Mouse (Mus musculus): Measurements from ENCODE around the gene Rec114. TPM values are rescaled to one million over a fixed set of nuclear protein-coding genes. Genes with fewer than 3 reads are reported as not detected.

Gene Rec114
- total and polyA plus RNA-seq, 2 experiments, result 1.7 TPM

DNA sequence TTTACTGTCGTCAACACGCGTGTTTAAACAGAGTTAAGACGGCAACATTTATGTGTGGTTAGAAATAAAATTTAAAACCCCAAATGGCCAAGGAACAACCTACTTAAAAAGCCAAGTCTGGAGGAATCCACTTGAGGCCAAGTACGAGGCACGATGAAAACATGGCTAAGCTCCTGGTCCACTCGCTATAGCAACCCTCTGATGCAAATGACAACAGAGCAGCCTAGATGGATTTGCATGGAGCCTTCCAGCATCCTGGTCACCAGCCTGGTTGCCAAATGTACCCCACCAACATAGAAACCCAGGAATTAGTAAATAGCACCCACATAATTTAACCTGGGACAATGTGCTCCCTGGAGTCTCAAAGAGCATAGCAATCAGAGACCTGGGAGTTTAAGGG lies 40.0 kb downstream of the Rec114 start:
- Histone ChIP-seq H3K9ac (ENCODE audit: low read depth, low read length) (no peak overlapping the region), H3K4me1 (ENCODE audit: control insufficient read depth, insufficient read depth, low read length) (no peaks in the 10 kb centered on the region), H3K27me3 (ENCODE audit: control insufficient read depth, insufficient read depth, low read length) (no peaks in the 10 kb centered on the region), H3K36me3 (ENCODE audit: control insufficient read depth, insufficient read depth, low read length) (no peaks in the 10 kb centered on the region), H3K79me2 (ENCODE audit: control insufficient read depth, insufficient read depth, low read length) (no peaks in the 10 kb centered on the region), H3K4me3 (ENCODE audit: insufficient read depth, low read depth, low read length) (no peak overlapping the region), H3K27ac (replicated peaks; ENCODE audit: insufficient read depth, low read depth, low read length) (no peak overlapping the region)
- no peak for TF ChIP-seq CTCF (IDR thresholded peaks at IDR 0.05; ENCODE audit: low read depth, low read length)
- no peak for TF ChIP-seq POLR2A (IDR thresholded peaks at IDR 0.05; ENCODE audit: extremely low read depth, insufficient read depth, low read length)
- 88% methylated on average over 7 of the region's 7 CpGs for WGBS
- DNase-seq (ENCODE audit: extremely low read depth, low read depth, low spot score), result no peak

DNA sequence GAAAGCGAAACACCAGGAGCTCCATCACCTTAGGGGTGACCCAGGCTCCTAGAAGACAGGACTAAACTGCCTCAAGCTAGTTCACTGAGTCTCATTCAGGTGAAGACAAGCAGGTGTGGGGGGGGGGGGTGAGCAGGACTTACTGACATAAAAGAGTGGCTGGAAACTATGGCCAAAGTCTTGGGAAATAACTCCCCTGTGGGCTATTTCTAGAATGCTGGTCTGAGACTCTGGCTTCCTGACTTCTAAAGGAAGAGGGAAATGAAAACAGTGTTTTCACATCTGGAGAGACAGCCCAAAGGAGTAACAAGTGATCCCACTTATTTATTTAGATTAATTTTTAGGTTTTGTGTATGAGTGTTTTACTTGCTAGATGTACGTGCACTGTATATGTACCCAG lies 42.0 kb downstream of the Rec114 start:
- 90% methylated on average over 2 of the region's 2 CpGs for WGBS
- H3K9ac ChIP-seq (ENCODE audit: low read depth, low read length), result no peak overlapping the region
- no peaks in the 10 kb centered on the region for H3K4me1 ChIP-seq (ENCODE audit: control insufficient read depth, insufficient read depth, low read length)
- H3K27me3 ChIP-seq (ENCODE audit: control insufficient read depth, insufficient read depth, low read length), result no peaks in the 10 kb centered on the region
- no peak overlapping the region for H3K4me3 ChIP-seq (ENCODE audit: insufficient read depth, low read depth, low read length)
- no peak for DNase-seq (ENCODE audit: extremely low read depth, low read depth, low spot score)
- H3K27ac ChIP-seq (replicated peaks; ENCODE audit: insufficient read depth, low read depth, low read length), result no peak overlapping the region
- TF ChIP-seq CTCF (IDR thresholded peaks at IDR 0.05; ENCODE audit: low read depth, low read length) (no peak), POLR2A (IDR thresholded peaks at IDR 0.05; ENCODE audit: extremely low read depth, insufficient read depth, low read length) (no peak)
- H3K36me3 ChIP-seq (ENCODE audit: control insufficient read depth, insufficient read depth, low read length), result no peaks in the 10 kb centered on the region
- no peaks in the 10 kb centered on the region for H3K79me2 ChIP-seq (ENCODE audit: control insufficient read depth, insufficient read depth, low read length)

DNA sequence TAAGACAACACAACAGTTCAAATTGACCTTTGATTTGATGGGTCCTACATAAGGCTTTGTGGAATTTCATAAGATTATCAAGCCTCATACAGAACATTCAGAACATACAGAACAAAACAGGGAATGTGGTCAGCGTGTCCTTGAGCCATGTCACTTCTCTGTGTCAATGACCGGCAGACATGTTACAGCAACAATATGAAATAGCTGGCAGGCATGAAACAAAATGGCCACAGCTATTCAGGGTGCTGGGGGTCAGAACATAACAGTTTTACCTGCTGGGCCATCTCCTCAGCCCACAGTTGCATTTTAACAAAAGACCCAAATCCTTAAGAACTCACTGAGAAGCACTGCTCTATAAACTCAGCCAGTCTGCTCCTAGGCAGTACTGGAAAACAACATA lies 45.3 kb downstream of the Rec114 start:
- no peak for DNase-seq (ENCODE audit: extremely low read depth, low read depth, low spot score)
- no peak overlapping the region for H3K9ac ChIP-seq (ENCODE audit: low read depth, low read length)
- H3K27me3 ChIP-seq (ENCODE audit: control insufficient read depth, insufficient read depth, low read length), result no peaks in the 10 kb centered on the region
- H3K4me1 ChIP-seq (ENCODE audit: control insufficient read depth, insufficient read depth, low read length), result no peaks in the 10 kb centered on the region
- H3K4me3 ChIP-seq (ENCODE audit: insufficient read depth, low read depth, low read length), result no peak overlapping the region
- H3K27ac ChIP-seq (replicated peaks; ENCODE audit: insufficient read depth, low read depth, low read length), result no peak overlapping the region
- TF ChIP-seq CTCF (IDR thresholded peaks at IDR 0.05; ENCODE audit: low read depth, low read length) (no peak), POLR2A (IDR thresholded peaks at IDR 0.05; ENCODE audit: extremely low read depth, insufficient read depth, low read length) (no peak)
- 91% methylated on average over 2 of the region's 2 CpGs for WGBS
- H3K79me2 ChIP-seq (ENCODE audit: control insufficient read depth, insufficient read depth, low read length), result no peaks in the 10 kb centered on the region
- H3K36me3 ChIP-seq (ENCODE audit: control insufficient read depth, insufficient read depth, low read length), result no peaks in the 10 kb centered on the region

DNA sequence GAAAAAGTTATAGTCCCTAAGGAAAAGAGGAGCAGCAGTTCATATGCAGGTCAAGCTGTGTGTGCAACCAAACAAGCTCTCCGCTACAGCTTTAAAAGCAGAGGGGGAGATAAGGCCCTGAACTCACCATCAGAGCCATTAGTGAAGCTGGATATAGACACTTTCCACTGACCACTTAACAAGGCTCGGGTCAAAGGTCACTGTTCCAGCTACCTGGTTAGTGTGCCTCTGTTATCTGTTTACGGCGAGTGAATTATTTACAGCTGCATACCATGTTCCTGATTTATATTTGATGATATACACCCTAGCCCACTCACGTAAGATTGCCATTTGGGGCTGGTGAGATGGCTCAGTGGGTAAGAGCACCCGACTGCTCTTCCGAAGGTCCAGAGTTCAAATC lies 52.3 kb downstream of the Rec114 start:
- H3K79me2 ChIP-seq (ENCODE audit: control insufficient read depth, insufficient read depth, low read length), result no peaks in the 10 kb centered on the region
- TF ChIP-seq CTCF (IDR thresholded peaks at IDR 0.05; ENCODE audit: low read depth, low read length) (no peak), POLR2A (IDR thresholded peaks at IDR 0.05; ENCODE audit: extremely low read depth, insufficient read depth, low read length) (no peak)
- H3K9ac ChIP-seq (ENCODE audit: low read depth, low read length), result no peak overlapping the region
- no peaks in the 10 kb centered on the region for H3K27me3 ChIP-seq (ENCODE audit: control insufficient read depth, insufficient read depth, low read length)
- no peaks in the 10 kb centered on the region for H3K4me1 ChIP-seq (ENCODE audit: control insufficient read depth, insufficient read depth, low read length)
- H3K27ac ChIP-seq (replicated peaks; ENCODE audit: insufficient read depth, low read depth, low read length), result no peak overlapping the region
- WGBS, result 78% methylated on average over 7 of the region's 7 CpGs
- H3K4me3 ChIP-seq (ENCODE audit: insufficient read depth, low read depth, low read length), result no peak overlapping the region
- no peaks in the 10 kb centered on the region for H3K36me3 ChIP-seq (ENCODE audit: control insufficient read depth, insufficient read depth, low read length)
- DNase-seq (ENCODE audit: extremely low read depth, low read depth, low spot score), result no peak

DNA sequence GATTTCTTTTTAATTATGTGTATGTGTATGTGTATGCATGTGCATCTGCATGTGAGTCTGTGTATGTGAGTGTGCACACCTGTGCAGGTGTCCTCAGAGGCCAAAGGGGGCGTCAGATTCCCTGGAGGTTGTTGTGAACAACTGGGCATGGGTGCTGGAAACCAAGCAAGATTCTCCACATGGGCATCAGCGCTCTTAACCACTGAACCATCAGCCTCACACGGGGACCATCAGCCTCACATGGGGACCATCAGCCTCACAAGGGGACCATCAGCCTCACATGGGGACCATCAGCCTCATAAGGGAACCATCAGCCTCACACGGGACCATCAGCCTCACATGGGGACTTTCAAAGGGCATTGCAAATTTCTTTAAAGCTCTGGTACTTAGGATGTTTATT lies 53.1 kb downstream of the Rec114 start:
- Histone ChIP-seq H3K79me2 (ENCODE audit: control insufficient read depth, insufficient read depth, low read length) (no peaks in the 10 kb centered on the region), H3K4me1 (ENCODE audit: control insufficient read depth, insufficient read depth, low read length) (no peaks in the 10 kb centered on the region), H3K27me3 (ENCODE audit: control insufficient read depth, insufficient read depth, low read length) (no peaks in the 10 kb centered on the region), H3K9ac (ENCODE audit: low read depth, low read length) (no peak overlapping the region), H3K36me3 (ENCODE audit: control insufficient read depth, insufficient read depth, low read length) (no peaks in the 10 kb centered on the region), H3K4me3 (ENCODE audit: insufficient read depth, low read depth, low read length) (no peak overlapping the region), H3K27ac (replicated peaks; ENCODE audit: insufficient read depth, low read depth, low read length) (no peak overlapping the region)
- TF ChIP-seq POLR2A (IDR thresholded peaks at IDR 0.05; ENCODE audit: extremely low read depth, insufficient read depth, low read length) (no peak), CTCF (IDR thresholded peaks at IDR 0.05; ENCODE audit: low read depth, low read length) (no peak)
- DNase-seq (ENCODE audit: extremely low read depth, low read depth, low spot score), result no peak
- 82% methylated on average over 4 of the region's 4 CpGs for WGBS

DNA sequence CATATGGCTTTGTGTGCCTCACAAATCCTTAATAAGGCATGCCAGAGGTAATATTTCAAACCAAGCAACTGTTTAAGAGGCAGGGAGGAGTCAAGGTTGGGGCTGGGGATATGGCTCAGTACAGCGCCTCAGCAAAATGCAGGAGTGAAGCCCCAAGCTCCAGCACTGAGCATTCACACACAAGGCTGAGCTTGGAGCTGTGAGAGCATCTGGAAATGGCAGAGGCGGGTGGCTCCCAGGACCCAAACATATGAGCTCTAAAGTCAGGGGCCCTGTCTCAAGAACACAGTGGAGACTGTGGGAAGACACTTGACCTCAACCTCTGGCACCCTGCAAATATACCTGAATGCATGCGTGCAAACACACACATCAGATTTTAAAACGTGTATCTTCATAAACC lies 55.7 kb downstream of the Rec114 start:
- Histone ChIP-seq H3K27ac (replicated peaks; ENCODE audit: insufficient read depth, low read depth, low read length) (no peak overlapping the region), H3K36me3 (ENCODE audit: control insufficient read depth, insufficient read depth, low read length) (no peaks in the 10 kb centered on the region), H3K27me3 (ENCODE audit: control insufficient read depth, insufficient read depth, low read length) (no peaks in the 10 kb centered on the region), H3K79me2 (ENCODE audit: control insufficient read depth, insufficient read depth, low read length) (no peaks in the 10 kb centered on the region), H3K9ac (ENCODE audit: low read depth, low read length) (no peak overlapping the region), H3K4me1 (ENCODE audit: control insufficient read depth, insufficient read depth, low read length) (no peaks in the 10 kb centered on the region), H3K4me3 (ENCODE audit: insufficient read depth, low read depth, low read length) (no peak overlapping the region)
- TF ChIP-seq POLR2A (IDR thresholded peaks at IDR 0.05; ENCODE audit: extremely low read depth, insufficient read depth, low read length) (no peak), CTCF (IDR thresholded peaks at IDR 0.05; ENCODE audit: low read depth, low read length) (no peak)
- DNase-seq (ENCODE audit: extremely low read depth, low read depth, low spot score), result no peak
- 86% methylated on average over 4 of the region's 4 CpGs for WGBS
